Mouse (Mus musculus): ENCODE results near the gene Msh6. TPM values are rescaled to one million over a fixed set of nuclear protein-coding genes. Genes with fewer than 3 reads are reported as not detected.

Gene Msh6
- 10.1 TPM for polyA plus RNA-seq (2015; fragmentation: Illumina TruSeq; extraction: RNeasy Lipid Tissue Mini Kit (QIAGEN cat#74804); ENCODE audit: low read depth, low replicate concordance)

GRCm38 (mm10) chr17:87974629-87975228, at the start of gene Msh6:
TSS of gene Msh6 (plus strand) at chr17:87975062.

Other genes starting within 250 kb of the Msh6 start
- gene Kcnk12, start 177.1 kb upstream of the Msh6 start, polyA plus RNA-seq (2015; fragmentation: Illumina TruSeq; extraction: RNeasy Lipid Tissue Mini Kit (QIAGEN cat#74804); ENCODE audit: low read depth, low replicate concordance), result 4.4 TPM
- gene Rpl36-ps4, start 54.1 kb upstream of the Msh6 start, polyA plus RNA-seq (2015; fragmentation: Illumina TruSeq; extraction: RNeasy Lipid Tissue Mini Kit (QIAGEN cat#74804); ENCODE audit: low read depth, low replicate concordance), result not detected
- gene Fbxo11, start 90.2 kb downstream of the Msh6 start, polyA plus RNA-seq (2015; fragmentation: Illumina TruSeq; extraction: RNeasy Lipid Tissue Mini Kit (QIAGEN cat#74804); ENCODE audit: low read depth, low replicate concordance), result 90.5 TPM

Measured in brain, adult 10 weeks (tissue).